Mouse (Mus musculus): Measurements from ENCODE around the gene Hoxd8.

The Hoxd8 gene

GRCm38 (mm10) chr2:74714881-74715280, 10.5 kb downstream of the Hoxd8 start:
- DNase-seq (ENCODE audit: low spot score), result no peak

- DNase-seq (ENCODE audit: low spot score), result peak; percentile 64
Observed at GRCm38 (mm10) chr2:74715504-74716241, 11.3 kb downstream of the Hoxd8 start.

GRCm38 (mm10) chr2:74720384-74720783, 16.0 kb downstream of the Hoxd8 start:
- DNase-seq (ENCODE audit: low spot score), result no peak

GRCm38 (mm10) chr2:74720955-74721491, 16.6 kb downstream of the Hoxd8 start:
- DNase-seq (ENCODE audit: low spot score), result no peak

- DNase-seq (ENCODE audit: low spot score), result no peak
Observed at GRCm38 (mm10) chr2:74721882-74722281, 17.5 kb downstream of the Hoxd8 start.

GRCm38 (mm10) chr2:74722949-74723348, 18.5 kb downstream of the Hoxd8 start:
- no peak for DNase-seq (ENCODE audit: low spot score)

GRCm38 (mm10) chr2:74724244-74725015, 20.0 kb downstream of the Hoxd8 start:
- no peak for DNase-seq (ENCODE audit: low spot score)

GRCm38 (mm10) chr2:74725171-74725570, 20.8 kb downstream of the Hoxd8 start:
- DNase-seq (ENCODE audit: low spot score), result no peak

- DNase-seq (ENCODE audit: low spot score), result no peak
Observed at GRCm38 (mm10) chr2:74726551-74726950, 22.1 kb downstream of the Hoxd8 start, which contains the start of gene Gm28230. Gm28230 (plus strand) TSS chr2:74726728.

- no peak for DNase-seq (ENCODE audit: low spot score)
Observed at GRCm38 (mm10) chr2:74726973-74727639, 22.7 kb downstream of the Hoxd8 start.

- no peak for DNase-seq (ENCODE audit: low spot score)
Observed at GRCm38 (mm10) chr2:74727640-74728302, 23.4 kb downstream of the Hoxd8 start.

- DNase-seq (ENCODE audit: low spot score), result no peak
Observed at GRCm38 (mm10) chr2:74728303-74728680, 23.9 kb downstream of the Hoxd8 start.

- no peak for DNase-seq (ENCODE audit: low spot score)
Observed at GRCm38 (mm10) chr2:74730331-74730730, 25.9 kb downstream of the Hoxd8 start.

- no peak for DNase-seq (ENCODE audit: low spot score)
Observed at GRCm38 (mm10) chr2:74731055-74731454, 26.6 kb downstream of the Hoxd8 start.

- no peak for DNase-seq (ENCODE audit: low spot score)
Observed at GRCm38 (mm10) chr2:74731799-74732512, 27.5 kb downstream of the Hoxd8 start.

GRCm38 (mm10) chr2:74732513-74733316, 28.3 kb downstream of the Hoxd8 start:
- DNase-seq (ENCODE audit: low spot score), result no peak

GRCm38 (mm10) chr2:74733317-74733661, 28.9 kb downstream of the Hoxd8 start:
- no peak for DNase-seq (ENCODE audit: low spot score)

GRCm38 (mm10) chr2:74733765-74734164, 29.4 kb downstream of the Hoxd8 start:
- DNase-seq (ENCODE audit: low spot score), result no peak

GRCm38 (mm10) chr2:74734451-74734850, 30.0 kb downstream of the Hoxd8 start:
- no peak for DNase-seq (ENCODE audit: low spot score)

GRCm38 (mm10) chr2:74734996-74735811, 30.8 kb downstream of the Hoxd8 start:
- no peak for DNase-seq (ENCODE audit: low spot score)
